Mouse (Mus musculus) thymus, adult 2 months (tissue): ENCODE data around the gene Rnf40. TPM values are rescaled to one million over a fixed set of nuclear protein-coding genes. Genes with fewer than 3 reads are reported as not detected.

Experiments
- DNase-seq: peaks from one replicate; pipeline ENCODE4 v3.0.0; 2021
- H3K27ac ChIP-seq: fragments of 200-500 bp; 2 replicates; pipeline ENCODE4 v1.5.1; 2012; ENCODE audit warnings: low read length, control low read depth; ENCODE audit not compliant: control insufficient read depth, insufficient read depth
- H3K27me3 ChIP-seq: fragments of 200-500 bp; 2 replicates; pipeline ENCODE4 v1.6.1; 2012; ENCODE audit warnings: mild to moderate bottlenecking, low read length, moderate library complexity, mixed read lengths; ENCODE audit not compliant: control insufficient read depth, insufficient read depth
- H3K36me3 ChIP-seq: fragments of 200-500 bp; 2 replicates; pipeline ENCODE4 v1.6.1; 2012; ENCODE audit warnings: mild to moderate bottlenecking, low read length, moderate library complexity; ENCODE audit not compliant: control insufficient read depth, insufficient read depth
- H3K4me1 ChIP-seq: fragments of 200-500 bp; replicated peaks from 2 replicates; pipeline ENCODE4 v1.6.1; 2012; ENCODE audit warnings: low read length; ENCODE audit not compliant: control insufficient read depth, insufficient read depth
- H3K4me3 ChIP-seq: fragments of 200-500 bp; 2 replicates; pipeline ENCODE4 v1.5.1; 2012; ENCODE audit warnings: mild to moderate bottlenecking, low read length, control low read depth, moderate library complexity; ENCODE audit not compliant: control insufficient read depth, insufficient read depth
- CTCF ChIP-seq: fragments of 200-500 bp; IDR thresholded peaks from 2 replicates; pipeline ENCODE4 v1.5.1; 2012; ENCODE audit warnings: mild to moderate bottlenecking, control low read depth, low read length, moderate library complexity, borderline replicate concordance; ENCODE audit not compliant: control insufficient read depth, poor library complexity, insufficient read depth; ENCODE audit errors: extremely low read depth
- POLR2A ChIP-seq: fragments of 200-500 bp; IDR thresholded peaks from 2 replicates; pipeline ENCODE4 v1.6.1; 2012; ENCODE audit warnings: mild to moderate bottlenecking, low read length, control low read depth, moderate library complexity; ENCODE audit not compliant: control insufficient read depth, poor library complexity, insufficient read depth; ENCODE audit errors: extremely low read depth
- WGBS: fragments of 180-500 bp; shearing (Covaris S2); methylation state at CpG from one replicate; pipeline ENCODE4 v1.1.7; 2018; 5-methylcytosine and 5-hydroxymethylcytosine counted together
- polyA plus RNA-seq: library from polyadenylated mRNA; depleted of rRNA; stranded (reverse); fragments of >200 nt; gene quantifications from 2 replicates; pipeline ENCODE4 v1.2.3, GENCODE M21; 2012; rRNA removed

The Rnf40 gene
- polyA plus RNA-seq, result 65.9 and 67.4 TPM in 2 replicates

GRCm38 (mm10) chr7:127588011-127588871 is at the start of gene Rnf40, which contains the start of gene Ccdc189:
Gene Rnf40, plus strand, starts transcription at chr7:127588767.
Gene Ccdc189, minus strand, starts transcription at chr7:127588595.
- Histone ChIP-seq H3K36me3 (peaks cover 36% of the 10 kb centered on the region), H3K27me3 (no peaks in the 10 kb centered on the region), H3K27ac (peak within 1 kb of the TSS; percentile 53; the same call in 1 of the 2 replicates), H3K4me3 (peak within 1 kb of the TSS; percentile 98), H3K4me1 (peaks cover 13% of the 10 kb centered on the region)
- under 1% methylated on average over 50 of the region's 50 CpGs for WGBS
- DNase-seq, result peak; percentile 89
- no peak for TF ChIP-seq CTCF
- peak; percentile 76; the same call in 1 of the 2 replicates for TF ChIP-seq POLR2A

GRCm38 (mm10) chr7:127541671-127542070 is 46.9 kb upstream of the Rnf40 start:
- H3K4me3 ChIP-seq, result no peak overlapping the region
- TF ChIP-seq CTCF, result no peak
- TF ChIP-seq POLR2A, result no peak
- H3K36me3 ChIP-seq, result peaks cover 92% of the 10 kb centered on the region
- H3K4me1 ChIP-seq, result no peaks in the 10 kb centered on the region
- no peak overlapping the region for H3K27ac ChIP-seq
- 95% methylated on average over 3 of the region's 3 CpGs for WGBS
- H3K27me3 ChIP-seq, result no peaks in the 10 kb centered on the region
- DNase-seq, result no peak

- Histone ChIP-seq H3K4me1 (no peaks in the 10 kb centered on the region), H3K27ac (no peak overlapping the region), H3K4me3 (no peak overlapping the region), H3K27me3 (no peaks in the 10 kb centered on the region), H3K36me3 (peaks cover 79% of the 10 kb centered on the region)
- WGBS, result 96% methylated on average over 15 of the region's 15 CpGs
- DNase-seq, result no peak
- TF ChIP-seq POLR2A (no peak), CTCF (no peak)
These were observed 39.3 kb upstream of the Rnf40 start for GRCm38 (mm10) chr7:127549116-127549835.

GRCm38 (mm10) chr7:127551558-127551957 is 37.0 kb upstream of the Rnf40 start:
- WGBS, result 98% methylated on average over 8 of the region's 8 CpGs
- Histone ChIP-seq H3K36me3 (peaks cover 82% of the 10 kb centered on the region), H3K27ac (no peak overlapping the region), H3K27me3 (no peaks in the 10 kb centered on the region), H3K4me3 (no peak overlapping the region), H3K4me1 (no peaks in the 10 kb centered on the region)
- no peak for DNase-seq
- TF ChIP-seq CTCF (no peak), POLR2A (no peak)

- Histone ChIP-seq H3K27ac (no peak overlapping the region), H3K4me1 (no peaks in the 10 kb centered on the region), H3K36me3 (peaks cover 51% of the 10 kb centered on the region), H3K27me3 (no peaks in the 10 kb centered on the region), H3K4me3 (no peak overlapping the region)
- no peak for DNase-seq
- TF ChIP-seq CTCF, result no peak
- no peak for TF ChIP-seq POLR2A
- 98% methylated on average over 11 of the region's 11 CpGs for WGBS
These were observed 28.0 kb upstream of the Rnf40 start for GRCm38 (mm10) chr7:127560580-127560979.

- Histone ChIP-seq H3K27me3 (no peaks in the 10 kb centered on the region), H3K4me1 (no peaks in the 10 kb centered on the region), H3K4me3 (no peak within 1 kb of the TSS), H3K36me3 (peaks cover 43% of the 10 kb centered on the region), H3K27ac (no peak within 1 kb of the TSS)
- WGBS, result 91% methylated on average over 5 of the region's 5 CpGs
- TF ChIP-seq CTCF, result no peak
- TF ChIP-seq POLR2A, result no peak
- no peak for DNase-seq
These were observed 27.2 kb upstream of the Rnf40 start, which contains the start of gene Tmem265 for GRCm38 (mm10) chr7:127561340-127561858. Gene Tmem265, plus strand, starts transcription at chr7:127561390.
